Mouse (Mus musculus): ENCODE data around the gene Dennd2a.
A peak's percentile ranks its signal among the peaks of the same experiment; 100 is the strongest.

DNA sequence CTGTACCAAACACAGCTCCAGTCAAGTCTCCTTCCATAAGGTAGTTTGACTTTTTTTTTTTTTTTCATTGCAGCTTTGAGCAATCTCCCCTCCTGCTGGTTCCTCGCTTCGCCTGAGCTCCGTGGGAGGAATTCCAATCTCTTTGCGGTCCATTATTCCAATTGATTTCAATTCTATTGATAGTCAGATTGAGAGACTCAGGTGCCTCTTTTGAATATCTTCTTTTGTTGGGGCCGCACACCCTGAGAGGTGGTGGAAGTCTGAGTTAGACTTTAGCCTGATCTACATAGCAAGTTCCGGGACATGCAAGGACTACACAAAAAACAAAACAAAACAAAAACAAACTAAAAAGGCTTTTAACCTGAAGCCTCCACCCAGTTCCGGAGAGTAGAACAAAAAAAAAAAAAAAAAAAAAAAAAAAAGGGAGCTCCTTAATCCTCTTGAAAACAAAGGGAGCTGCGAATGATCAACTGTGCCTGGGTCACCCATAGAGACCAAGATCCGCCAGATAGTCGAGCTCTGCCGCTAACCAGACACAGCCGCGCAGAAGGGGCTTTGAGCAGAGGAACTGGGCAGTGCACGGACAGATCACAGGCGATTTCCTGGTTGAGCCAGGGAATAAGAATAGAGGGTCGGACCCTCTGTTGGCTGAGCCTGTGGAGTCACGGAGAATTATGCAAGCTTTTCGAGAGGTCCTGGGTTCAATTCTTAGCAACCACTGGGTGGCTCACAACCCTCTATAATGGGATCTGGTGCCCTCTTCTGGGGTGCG is 111.7 kb downstream of the Dennd2a start:
- no peak; the same call in 1 of the 2 replicates for TF ChIP-seq HCFC1 (IDR thresholded peaks at IDR 0.05; ENCODE audit: borderline replicate concordance, insufficient read depth, low read length)
- TF ChIP-seq CHD2 (IDR thresholded peaks at IDR 0.05; ENCODE audit: low read depth, low read length) = no peak; the same call in 1 of the 2 replicates
- TF ChIP-seq ZNF384 (IDR thresholded peaks at IDR 0.05; ENCODE audit: low read depth, low read length) = peak; percentile 97
